Mouse (Mus musculus) embryo, embryonic 11 days (tissue): Measurements from ENCODE around the gene Zfp788.
"Not testable (repeated sequence)": the region's sequence is repeated elsewhere in the genome, so short reads cannot be mapped to it uniquely, and the experiment has no call there.

Experiments
- DNase-seq: peaks from one replicate; pipeline ENCODE4 v3.0.0-alpha.2; 2015

Zfp788 gene

DNA sequence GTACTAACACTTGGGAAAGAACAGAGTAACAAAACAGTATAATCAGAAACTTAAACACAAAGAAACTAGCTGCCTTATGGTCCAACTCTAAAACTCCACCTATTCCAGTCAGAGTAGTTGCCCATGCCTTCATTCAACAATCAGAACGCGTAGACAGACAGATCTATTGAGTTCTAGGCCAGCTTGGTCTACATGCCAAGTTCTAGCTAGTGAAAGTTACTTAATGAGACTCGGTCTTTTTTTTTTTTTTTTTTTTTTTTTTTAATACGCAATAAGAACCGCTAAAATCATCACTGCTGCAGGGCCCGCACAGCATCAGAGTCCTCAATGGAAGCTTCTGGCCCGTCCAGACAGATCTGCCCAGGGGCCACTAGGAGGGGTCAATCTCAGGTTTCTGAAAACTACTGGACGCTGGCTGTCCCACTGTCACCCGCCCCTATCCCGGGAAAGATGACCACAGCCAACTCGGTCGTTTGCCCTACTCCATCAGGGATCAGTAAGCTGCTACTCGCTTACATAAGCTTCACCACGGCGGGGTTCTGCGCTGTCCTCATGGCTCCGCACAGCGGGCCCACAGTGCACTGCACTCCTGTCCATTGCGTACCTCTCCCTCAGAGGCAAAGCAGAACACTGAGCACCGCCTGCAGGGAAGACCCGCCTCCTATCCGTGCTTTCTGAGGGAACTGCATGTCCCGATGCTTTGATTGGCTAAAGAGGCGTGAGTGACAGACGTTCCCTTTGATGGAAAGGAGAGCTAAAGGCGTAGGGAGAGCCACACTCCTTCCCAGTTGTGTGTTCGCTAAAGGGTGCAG is at the start of gene Zfp788:
Gene Zfp788, plus strand, starts transcription at position 795 of the 812 bp plus-strand sequence.
- peak; percentile 93 for DNase-seq

DNA sequence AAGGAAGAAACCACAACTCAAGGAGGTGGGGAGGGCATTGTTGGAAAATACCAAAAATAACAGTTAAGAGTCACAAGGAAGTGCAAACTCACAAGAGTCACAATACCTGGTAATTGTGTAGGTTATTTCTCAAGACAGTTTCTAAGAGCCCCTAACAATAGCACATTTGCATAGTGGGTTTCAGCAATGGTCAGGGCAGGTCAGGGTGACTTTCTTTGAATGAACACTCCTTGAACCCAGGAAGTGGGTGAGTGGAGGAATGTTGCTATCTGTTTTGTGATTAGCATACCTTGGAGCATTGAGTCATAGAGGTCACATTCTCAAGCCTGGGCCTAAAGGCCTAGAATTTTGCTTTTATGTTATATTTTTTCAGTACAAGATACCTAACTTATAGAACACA is 45.2 kb upstream of the Zfp788 start:
- not testable (repeated sequence) for DNase-seq

DNA sequence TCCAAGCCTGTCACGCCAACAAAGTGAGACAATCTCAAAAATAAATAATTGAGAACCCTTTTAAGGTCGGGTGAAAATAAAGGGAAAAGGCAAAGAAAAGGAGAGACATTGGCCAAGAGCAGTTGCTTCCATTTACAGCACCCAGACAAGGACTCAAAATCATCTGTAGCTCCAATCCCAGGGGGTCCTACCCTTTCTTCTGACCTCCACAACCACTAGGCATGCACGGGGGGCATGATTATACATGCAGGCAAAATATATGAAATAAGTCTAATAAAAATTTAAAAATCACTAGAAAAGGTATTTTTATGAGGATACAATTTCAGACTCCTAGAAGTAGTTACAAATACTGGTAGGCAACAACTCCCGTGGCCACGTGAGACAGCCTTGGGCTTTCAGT is 34.4 kb upstream of the Zfp788 start:
- no peak for DNase-seq

DNA sequence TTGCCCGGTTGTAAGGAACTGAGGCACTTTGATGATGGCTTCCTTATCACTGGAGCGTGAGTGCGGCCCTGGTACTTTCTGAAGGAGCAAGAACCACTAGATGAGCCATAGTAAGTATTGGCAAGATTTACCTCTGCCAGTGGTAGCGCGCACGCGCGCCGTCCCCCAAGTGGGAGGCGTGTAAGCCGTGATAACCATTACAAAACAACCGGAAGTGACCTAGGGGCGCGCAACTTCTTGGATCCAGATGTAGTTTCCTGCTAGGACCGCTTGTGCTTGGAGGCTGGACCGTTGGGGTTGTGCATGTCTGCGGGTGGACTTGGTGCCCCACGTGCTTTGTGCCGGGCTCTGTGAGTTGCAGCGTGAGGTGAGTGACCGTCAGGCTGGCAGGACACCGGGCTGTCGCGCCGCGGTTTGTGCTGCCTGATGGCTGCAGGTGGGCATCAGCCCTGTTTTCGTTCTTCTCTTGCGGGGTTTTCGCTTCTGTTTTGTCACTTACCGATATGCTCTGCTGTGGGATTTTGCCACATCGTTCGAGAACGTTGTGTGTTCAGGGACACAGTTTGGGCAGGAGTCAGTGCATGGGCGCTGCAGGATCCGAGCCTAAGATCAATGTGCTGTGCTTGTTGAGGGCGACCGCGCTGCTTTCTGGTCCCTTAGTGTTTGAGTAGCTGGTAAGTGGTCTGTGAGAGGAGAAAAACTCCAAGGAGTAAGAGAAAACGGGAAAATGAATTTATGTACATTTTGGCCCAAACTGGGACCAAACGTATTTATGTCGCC is 33.8 kb upstream of the Zfp788 start, which contains the start of gene 2610021A01Rik:
Gene 2610021A01Rik, plus strand, starts transcription at position 197 of the 780 bp plus-strand sequence.
- peak; percentile 95 for DNase-seq

DNA sequence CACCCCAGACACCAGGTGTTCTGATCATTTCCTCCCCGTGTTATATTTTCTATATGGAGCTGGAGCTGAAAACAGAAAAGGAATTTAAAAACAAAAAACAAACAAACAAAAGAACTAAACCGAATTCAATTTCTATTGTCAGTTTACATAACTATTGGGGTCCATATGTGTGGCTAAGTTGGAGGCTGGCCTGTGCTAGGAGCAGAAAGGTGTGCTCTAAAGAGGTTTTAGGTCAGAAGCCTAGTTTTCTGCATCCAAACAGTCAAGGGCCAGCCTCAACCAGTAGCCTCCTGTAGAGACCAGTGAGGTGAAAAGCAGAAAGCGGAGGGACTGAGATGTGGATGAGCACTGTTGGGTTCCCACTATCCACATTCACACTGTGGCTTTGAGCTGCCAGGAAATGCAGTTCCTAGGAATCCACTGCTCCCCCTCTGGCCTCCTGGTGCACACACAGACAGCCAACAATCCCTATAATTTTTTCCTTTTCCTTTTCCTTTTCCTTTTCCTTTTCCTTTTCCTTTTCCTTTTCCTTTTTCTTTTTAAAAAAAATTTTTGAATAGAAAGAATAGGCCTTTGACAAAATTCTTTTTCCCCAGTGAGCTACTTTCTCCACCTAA is 33.0 kb upstream of the Zfp788 start:
- peak; percentile 35 for DNase-seq

DNA sequence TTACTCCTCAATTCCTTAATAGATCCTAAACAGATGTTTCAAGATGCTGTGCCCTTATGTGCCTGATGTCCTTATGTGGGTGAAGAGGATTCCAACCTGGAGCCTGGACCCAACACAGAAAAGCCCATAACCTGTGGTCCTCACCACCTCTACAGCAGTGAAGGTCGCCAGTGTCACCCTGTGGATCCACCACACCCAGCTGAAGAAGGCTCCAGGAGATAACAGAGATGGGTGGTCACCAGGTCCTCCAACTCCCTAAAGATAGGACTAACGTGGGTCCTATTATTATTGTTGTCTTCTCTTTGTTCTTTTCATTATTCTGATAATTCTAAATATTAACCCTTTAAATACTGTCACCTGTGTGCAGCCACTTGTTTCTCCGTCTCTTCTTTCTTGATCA is 21.3 kb upstream of the Zfp788 start:
- no peak for DNase-seq

DNA sequence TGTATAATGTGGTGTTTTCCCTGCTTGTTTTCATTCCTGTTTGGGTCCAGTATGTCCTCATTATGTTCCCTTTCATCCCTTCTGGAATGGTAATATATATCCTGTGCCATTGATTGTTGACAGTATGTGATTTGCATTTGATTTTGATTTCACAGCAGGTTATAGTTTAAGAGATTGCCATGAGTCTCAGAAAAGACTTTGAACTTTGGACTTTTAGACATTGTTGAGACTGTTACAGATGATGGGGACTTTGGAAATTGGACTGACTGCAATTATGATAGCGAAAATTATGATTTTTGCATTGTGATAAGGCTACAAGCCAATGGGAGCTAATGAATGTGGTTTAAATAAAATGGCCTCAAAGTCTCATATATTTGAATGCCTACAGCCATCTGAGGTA is 16.8 kb upstream of the Zfp788 start:
- DNase-seq, result not testable (repeated sequence)

DNA sequence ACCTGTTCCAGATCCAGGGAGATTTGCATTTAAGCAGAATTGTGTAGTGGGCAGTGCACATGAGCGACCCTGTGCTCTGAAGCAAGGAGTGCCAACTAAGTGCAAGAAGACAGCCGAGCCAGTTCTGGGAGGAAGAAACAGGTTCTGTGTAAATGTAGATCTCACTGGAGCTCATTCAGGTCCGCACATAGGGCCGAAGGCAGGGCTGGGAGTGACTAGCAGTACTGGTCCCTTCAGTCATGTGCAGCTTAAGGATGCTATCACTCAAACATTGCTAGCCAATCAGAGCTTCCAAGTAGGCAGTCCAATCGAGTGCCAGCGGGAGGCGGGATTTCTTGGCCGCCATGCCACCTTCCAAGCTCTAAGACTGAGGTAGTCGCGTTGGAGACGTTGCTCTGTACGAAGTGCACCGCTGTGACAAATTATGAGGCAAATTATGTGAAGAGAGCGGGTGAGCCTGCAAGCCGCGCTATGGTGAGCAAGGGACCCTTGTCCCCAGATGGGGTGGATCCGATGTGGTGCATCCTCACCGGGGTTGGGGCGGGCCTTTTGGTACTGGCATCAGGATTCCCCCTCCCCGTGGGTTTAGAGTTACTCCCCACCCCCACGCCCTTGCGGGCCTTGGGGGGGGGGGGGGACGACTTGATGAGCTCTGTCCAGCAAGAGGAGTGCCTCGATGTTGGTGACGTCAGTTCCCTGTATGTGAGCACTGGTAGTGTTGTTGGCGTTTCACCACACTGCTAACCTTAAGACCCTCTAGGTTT is 400 bp downstream of the Zfp788 start:
- DNase-seq, result peak; percentile 93

DNA sequence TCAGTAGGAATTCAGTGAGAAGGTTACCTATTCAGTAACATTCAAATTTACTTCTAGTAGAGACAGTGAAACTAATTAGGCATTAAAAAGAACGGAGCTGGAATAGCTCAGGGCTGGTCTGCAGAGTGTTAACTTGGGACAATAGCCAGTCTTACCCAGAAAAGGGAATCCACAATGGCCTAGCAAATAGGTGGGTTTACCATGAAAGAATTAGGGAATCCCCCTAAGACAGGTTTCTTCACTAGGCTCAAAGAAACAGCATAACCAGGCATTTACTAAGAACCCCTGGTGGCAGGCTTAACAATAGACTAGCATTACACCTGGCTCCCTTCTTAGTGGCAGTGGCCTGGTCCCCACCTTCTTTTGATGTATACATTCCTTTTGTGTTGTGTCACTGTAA is 41.3 kb downstream of the Zfp788 start:
- DNase-seq, result not testable (repeated sequence)
